Mouse (Mus musculus) kidney, adult 10 weeks (tissue): ENCODE measurements around the gene Gchfr. TPM values are rescaled to one million over a fixed set of nuclear protein-coding genes. Genes with fewer than 3 reads are reported as not detected.

Experiments
- polyA plus RNA-seq: library from polyadenylated mRNA; stranded (reverse); fragments of 350-450 nt; fragmentation: Illumina TruSeq; extraction: RNeasy Lipid Tissue Mini Kit (QIAGEN cat#74804); gene quantifications from one replicate; pipeline ENCODE4 v1.2.3, GENCODE M21; 2014; ENCODE audit warnings: low read depth, low replicate concordance

The Gchfr gene
- not detected for polyA plus RNA-seq

DNA sequence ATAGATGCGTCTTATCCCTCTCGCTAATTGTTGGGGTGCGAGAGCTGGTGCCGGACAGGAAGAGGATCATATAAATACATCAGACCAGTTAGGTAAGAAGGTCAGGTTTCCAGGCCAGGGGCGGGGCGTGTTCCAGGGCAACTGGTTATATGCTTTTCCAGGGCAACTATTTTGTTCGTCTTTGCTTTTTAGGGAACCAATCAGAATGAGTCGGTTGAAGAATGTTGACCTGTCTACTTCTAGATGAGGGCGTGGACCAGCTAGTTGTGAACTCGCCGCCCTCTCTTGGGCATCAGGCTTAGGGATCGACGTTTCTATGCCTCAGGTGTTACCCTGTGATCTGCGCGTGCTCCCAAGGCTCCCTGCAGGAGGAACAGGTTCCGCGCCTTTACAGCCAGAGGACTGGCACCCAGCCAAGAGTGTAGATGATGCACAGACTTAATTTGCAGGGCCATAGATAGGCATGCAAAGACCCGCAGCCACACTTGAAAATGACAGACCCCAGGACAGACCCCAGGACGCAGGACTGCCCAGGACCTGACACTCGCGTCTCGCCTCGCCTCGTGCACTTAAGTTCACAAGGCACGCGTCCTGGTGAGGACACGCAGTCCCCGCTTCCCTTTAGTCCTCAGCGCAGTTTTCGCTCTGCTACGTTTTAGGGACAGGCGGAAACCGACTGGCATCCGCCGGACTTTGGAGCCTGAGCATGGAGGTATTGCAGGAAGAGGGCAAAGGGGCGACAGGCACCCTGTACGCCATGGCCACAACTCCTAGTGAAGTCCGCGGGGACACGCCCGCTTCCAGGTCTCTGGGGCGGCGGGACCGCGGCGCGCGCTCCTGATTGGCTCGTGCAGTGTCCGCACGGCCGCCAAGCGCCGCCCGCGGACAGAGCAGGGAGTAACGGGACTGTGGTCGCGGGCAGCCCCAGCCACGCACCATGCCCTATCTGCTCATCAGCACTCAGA is at the start of gene Gchfr:
Gene Gchfr, plus strand, starts transcription at position 873 of the 965 bp plus-strand sequence.

GRCm38 (mm10) chr2:119156681-119157572 is 10.6 kb upstream of the Gchfr start, which contains the start of gene Rmdn3:
Rmdn3 (minus strand) TSS chr2:119157034.

GRCm38 (mm10) chr2:119173991-119174651 is 6.5 kb downstream of the Gchfr start, which contains the start of gene Gm14137:
Gm14137 (plus strand) TSS chr2:119174509.

DNA sequence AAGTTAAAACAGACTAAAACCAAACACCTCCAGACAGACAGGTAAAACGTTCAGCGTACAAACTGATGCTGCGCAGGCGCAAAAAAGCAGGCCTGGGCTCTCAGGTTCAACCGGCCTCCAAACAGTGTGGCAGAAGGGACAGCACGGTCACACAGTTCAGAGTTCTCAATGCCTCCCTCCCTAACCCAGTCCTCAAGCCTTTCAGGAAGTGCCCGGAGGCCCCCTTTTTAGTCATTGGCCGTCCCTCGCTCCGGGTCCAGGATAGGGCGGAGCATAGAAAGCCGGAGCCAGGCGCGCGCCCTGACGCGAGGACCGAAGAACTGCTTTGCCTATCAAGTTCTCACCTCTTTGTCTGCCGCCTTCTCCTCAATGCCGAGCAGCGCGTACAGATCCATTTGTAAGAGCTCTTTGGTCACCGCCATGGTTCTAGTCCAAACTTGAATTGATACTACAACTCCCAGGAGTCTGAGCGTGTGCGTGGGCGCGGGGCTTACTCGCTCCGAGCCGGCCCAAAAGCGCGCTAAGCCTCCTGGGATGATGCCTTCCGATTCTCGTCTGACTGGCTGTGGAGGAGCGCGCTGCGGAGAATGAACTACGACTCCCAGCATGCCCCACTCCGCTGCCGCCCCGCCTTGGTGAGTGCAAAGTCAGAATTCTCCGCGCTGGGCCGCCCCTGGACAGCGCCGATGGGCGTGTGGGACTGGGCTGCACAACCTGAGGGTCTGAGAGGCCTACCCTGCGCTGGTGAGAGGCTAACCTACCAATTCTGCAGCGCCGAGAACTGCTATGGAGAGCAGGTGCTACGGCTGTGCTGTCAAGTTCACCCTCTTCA is 41.0 kb downstream of the Gchfr start, which contains the start of the genes Zfyve19 and Dnajc17:
Gene Zfyve19, plus strand, starts transcription at position 274 of the 832 bp plus-strand sequence.
Gene Dnajc17, minus strand, starts transcription at position 452 of the 832 bp plus-strand sequence.

Other genes with a start within 250 kb of the Gchfr start
- 1.2 TPM for gene Chst14, start 241.3 kb upstream of the Gchfr start, polyA plus RNA-seq
- 11.6 TPM for gene Ccdc32, start 138.4 kb upstream of the Gchfr start, polyA plus RNA-seq
- 3.2 TPM for gene Rpusd2, start 133.0 kb upstream of the Gchfr start, polyA plus RNA-seq
- 0.20 TPM for gene Knl1, start 120.7 kb upstream of the Gchfr start, polyA plus RNA-seq
- gene Rad51, start 55.0 kb upstream of the Gchfr start, polyA plus RNA-seq = 0.69 TPM
- gene Rmdn3, start 10.7 kb upstream of the Gchfr start, polyA plus RNA-seq = 42.6 TPM
- not detected for gene Gm14137, start 6.7 kb downstream of the Gchfr start, polyA plus RNA-seq
- gene Zfyve19, start 40.8 kb downstream of the Gchfr start, polyA plus RNA-seq = 3.5 TPM
- 1.9 TPM for gene Dnajc17, start 41.0 kb downstream of the Gchfr start, polyA plus RNA-seq
- 1.1 TPM for gene Ppp1r14d, start 62.1 kb downstream of the Gchfr start, polyA plus RNA-seq
- gene Spint1, start 69.6 kb downstream of the Gchfr start, polyA plus RNA-seq = 14.7 TPM
- gene Rhov, start 103.5 kb downstream of the Gchfr start, polyA plus RNA-seq = 0.44 TPM
- 0.20 TPM for gene Vps18, start 121.0 kb downstream of the Gchfr start, polyA plus RNA-seq
- 0.28 TPM for gene Dll4, start 158.0 kb downstream of the Gchfr start, polyA plus RNA-seq
- 0.28 TPM for gene Chac1, start 183.5 kb downstream of the Gchfr start, polyA plus RNA-seq